Mouse (Mus musculus): ENCODE data around the gene Zap70. TPM values are rescaled to one million over a fixed set of nuclear protein-coding genes. Genes with fewer than 3 reads are reported as not detected.

Gene Zap70
- 160 TPM for polyA plus RNA-seq (2017; shearing (Covaris generic))

GRCm38 (mm10) chr1:36761568-36761967 lies at the start of gene Zap70:
Gene Zap70, plus strand, starts transcription at chr1:36761798.

GRCm38 (mm10) chr1:36714311-36714710 lies 47.3 kb upstream of the Zap70 start, which contains the start of gene Actr1b:
Gene Actr1b, minus strand, starts transcription at chr1:36714422.

Other genes with a start within 250 kb of the Zap70 start
- gene Cnnm3, start 249.9 kb upstream of the Zap70 start, polyA plus RNA-seq (2017; shearing (Covaris generic)): 25.3 TPM
- gene Ankrd23, start 224.9 kb upstream of the Zap70 start, polyA plus RNA-seq (2017; shearing (Covaris generic)): 14.7 TPM
- 1.9 TPM for gene Gm42417, start 222.4 kb upstream of the Zap70 start, polyA plus RNA-seq (2017; shearing (Covaris generic))
- gene Ankrd39, start 214.4 kb upstream of the Zap70 start, polyA plus RNA-seq (2017; shearing (Covaris generic)): 23.1 TPM
- 0.78 TPM for gene Sema4c, start 203.4 kb upstream of the Zap70 start, polyA plus RNA-seq (2017; shearing (Covaris generic))
- 0.23 TPM for gene Fam178b, start 78.6 kb upstream of the Zap70 start, polyA plus RNA-seq (2017; shearing (Covaris generic))
- gene Cox5b, start 70.3 kb upstream of the Zap70 start, polyA plus RNA-seq (2017; shearing (Covaris generic)): 424 TPM
- gene 4933424G06Rik, start 51.6 kb upstream of the Zap70 start, polyA plus RNA-seq (2017; shearing (Covaris generic)): not detected
- gene Actr1b, start 47.4 kb upstream of the Zap70 start, polyA plus RNA-seq (2017; shearing (Covaris generic)): 62.8 TPM
- gene Tmem131, start 181.9 kb downstream of the Zap70 start, polyA plus RNA-seq (2017; shearing (Covaris generic)): 21.4 TPM

Measured in effector memory CD4-positive, alpha-beta T cell, adult 7 months (primary cell).